Mouse (Mus musculus) erythroblast, embryonic 14.5 days (primary cell): ENCODE measurements at regions not wholly inside any gene's neighbourhood (a gene's known extent, or its start where the extent isn't known, plus 50 kb on each side); places are given as distances from the start of the nearest gene placed in this dataset.

Experiments used
- GATA1 ChIP-seq: IDR thresholded peaks from 2 replicates; pipeline ENCODE4 v1.6.1; 2012; ENCODE audit warnings: low read length, inconsistent platforms, mixed read lengths
- TAL1 ChIP-seq: IDR thresholded peaks from 3 replicates; pipeline ENCODE4 v1.6.1; 2012; ENCODE audit warnings: low read length, inconsistent platforms, mixed read lengths

GRCm38 (mm10) chr14:25392412-25392811 lies 66.6 kb upstream of the Zmiz1 start:
- TF ChIP-seq TAL1, result no peak
- no peak for TF ChIP-seq GATA1
